Mouse (Mus musculus) cerebellum, adult 18-20 months (tissue): Measurements from ENCODE around the gene Zdhhc14.
"Not testable (repeated sequence)": the region's sequence is repeated elsewhere in the genome, so short reads cannot be mapped to it uniquely, and the experiment has no call there.

Source experiments
- DNase-seq, 2 experiments: peaks; one replicate each; pipeline ENCODE4 v3.0.0; 2021

Gene Zdhhc14

GRCm38 (mm10) chr17:5609875-5610552 lies 117.7 kb downstream of the Zdhhc14 start:
- DNase-seq, result no peak

GRCm38 (mm10) chr17:5612236-5612635 lies 119.9 kb downstream of the Zdhhc14 start:
- no peak for DNase-seq

- no peak for DNase-seq
Measured at GRCm38 (mm10) chr17:5614771-5615318, 122.5 kb downstream of the Zdhhc14 start.

GRCm38 (mm10) chr17:5621626-5622591 lies 129.6 kb downstream of the Zdhhc14 start:
- DNase-seq, result peak; percentile 69 to 70

- DNase-seq, result no peak
Measured at GRCm38 (mm10) chr17:5622764-5623163, 130.4 kb downstream of the Zdhhc14 start.

GRCm38 (mm10) chr17:5623181-5623580 lies 130.8 kb downstream of the Zdhhc14 start:
- peak; percentile 36 to 40 for DNase-seq

- not testable (repeated sequence) for DNase-seq
Measured at GRCm38 (mm10) chr17:5624815-5625214, 132.5 kb downstream of the Zdhhc14 start.

- DNase-seq, result no peak
Measured at GRCm38 (mm10) chr17:5626402-5626801, 134.0 kb downstream of the Zdhhc14 start.

- peak in 1 of 2 experiments; percentile 37 for DNase-seq
Measured at GRCm38 (mm10) chr17:5627664-5628063, 135.3 kb downstream of the Zdhhc14 start.

- DNase-seq, result no peak
Measured at GRCm38 (mm10) chr17:5629651-5630050, 137.3 kb downstream of the Zdhhc14 start.

GRCm38 (mm10) chr17:5635254-5635653 lies 142.9 kb downstream of the Zdhhc14 start:
- DNase-seq, result no peak

GRCm38 (mm10) chr17:5641436-5641835 lies 149.1 kb downstream of the Zdhhc14 start:
- no peak for DNase-seq

- DNase-seq, result peak; percentile 77 to 78
Measured at GRCm38 (mm10) chr17:5642918-5643721, 150.8 kb downstream of the Zdhhc14 start.

- DNase-seq, result no peak
Measured at GRCm38 (mm10) chr17:5650124-5650523, 157.8 kb downstream of the Zdhhc14 start.

GRCm38 (mm10) chr17:5650642-5651041 lies 158.3 kb downstream of the Zdhhc14 start:
- DNase-seq, result no peak

- DNase-seq, result no peak
Measured at GRCm38 (mm10) chr17:5651551-5651950, 159.2 kb downstream of the Zdhhc14 start.

GRCm38 (mm10) chr17:5653981-5654380 lies 161.6 kb downstream of the Zdhhc14 start:
- peak; percentile 33 to 42 for DNase-seq

- no peak for DNase-seq
Measured at GRCm38 (mm10) chr17:5655536-5655935, 163.2 kb downstream of the Zdhhc14 start.

GRCm38 (mm10) chr17:5660317-5661080 lies 168.1 kb downstream of the Zdhhc14 start:
- no peak for DNase-seq

GRCm38 (mm10) chr17:5666652-5667051 lies 174.3 kb downstream of the Zdhhc14 start:
- DNase-seq, result no peak

GRCm38 (mm10) chr17:5668456-5668855 lies 176.1 kb downstream of the Zdhhc14 start:
- no peak for DNase-seq

GRCm38 (mm10) chr17:5668981-5669380 lies 176.6 kb downstream of the Zdhhc14 start:
- no peak for DNase-seq
